16 mouse cellular contexts compared by ENCODE assay signal in genomic region chr8:26840745-26841680, GRCm38 (mm10).
A peak's percentile ranks its signal among the peaks of the same experiment; 100 is the strongest.
DNase-seq lines count a peak whose midpoint lies in the region; ATAC-seq lines count a peak whose summit lies in the region.
"Had no signal": no experiment of that assay in that cellular context is flagged by ENCODE, and none has a peak within 500 bp of the region (broad histone marks: within the 10 kb centered on the region; RNA-seq: fewer than 3 reads in every experiment).

No protein-coding gene starts in this region.

- H3K36me3 ChIP-seq in hindbrain, embryonic 10.5 days: no peaks in the 10 kb centered on the region
- no peaks in the 10 kb centered on the region for H3K36me3 ChIP-seq in hindbrain, embryonic 13.5 days
- H3K36me3 ChIP-seq in limb, embryonic 10.5 days: no peaks in the 10 kb centered on the region
- H3K36me3 ChIP-seq: heart, embryonic 15.5 days; hindbrain, embryonic 12.5 days; liver, embryonic 15.5 days had no signal

- no peak overlapping the region for H3K4me3 ChIP-seq in hindbrain, embryonic 10.5 days
- H3K4me3 ChIP-seq in hindbrain, embryonic 13.5 days: no peak overlapping the region
- H3K4me3 ChIP-seq in limb, embryonic 10.5 days: no peak overlapping the region
- H3K4me3 ChIP-seq: heart, embryonic 15.5 days; hindbrain, embryonic 12.5 days; liver, embryonic 15.5 days; megakaryocyte, embryonic 14.5 days had no signal

- no peaks in the 10 kb centered on the region for H3K9me3 ChIP-seq in hindbrain, embryonic 10.5 days
- H3K9me3 ChIP-seq in hindbrain, embryonic 13.5 days: no peaks in the 10 kb centered on the region
- H3K9me3 ChIP-seq in limb, embryonic 10.5 days (replicated peaks): no peaks in the 10 kb centered on the region
- H3K9me3 ChIP-seq: heart, embryonic 15.5 days; hindbrain, embryonic 12.5 days; liver, embryonic 15.5 days had no signal

- ATAC-seq in hindbrain, embryonic 13.5 days (ENCODE audit: low FRiP score): no peak

- intact Hi-C loops in left cerebral cortex, postnatal 14 days (cut with DNase I): no loop called here

- peaks cover 45% of the 10 kb centered on the region for H3K4me1 ChIP-seq in hindbrain, embryonic 10.5 days (replicated peaks)
- H3K4me1 ChIP-seq in hindbrain, embryonic 13.5 days (replicated peaks): peaks cover 3% of the 10 kb centered on the region; the same call in 1 of the 2 replicates
- H3K4me1 ChIP-seq in limb, embryonic 10.5 days: peaks cover 74% of the 10 kb centered on the region
- H3K4me1 ChIP-seq: megakaryocyte, embryonic 14.5 days had no signal

- peak overlapping the region; percentile 42 for H3K27ac ChIP-seq in hindbrain, embryonic 10.5 days
- no peak overlapping the region for H3K27ac ChIP-seq in hindbrain, embryonic 13.5 days
- peak overlapping the region; percentile 59 for H3K27ac ChIP-seq in limb, embryonic 10.5 days
- H3K27ac ChIP-seq: heart, embryonic 15.5 days; hindbrain, embryonic 12.5 days; liver, embryonic 15.5 days had no signal

- peaks cover 8% of the 10 kb centered on the region; the same call in 1 of the 2 replicates for H3K27me3 ChIP-seq in hindbrain, embryonic 10.5 days (ENCODE audit: insufficient read depth, poor library complexity, severe bottlenecking)
- H3K27me3 ChIP-seq in hindbrain, embryonic 13.5 days: 0 out of 2 replicates have a peak, but pooled peaks cover 9% of the 10 kb centered on the region
- peaks cover 48% of the 10 kb centered on the region for H3K27me3 ChIP-seq in limb, embryonic 10.5 days (ENCODE audit: low read depth, poor library complexity, severe bottlenecking)
- H3K27me3 ChIP-seq: heart, embryonic 15.5 days; liver, embryonic 15.5 days; megakaryocyte, embryonic 14.5 days had no signal

- WGBS in hindbrain, embryonic 10.5 days: 59% methylated on average over 12 of the region's 12 CpGs
- 57% methylated on average over 12 of the region's 12 CpGs for WGBS in hindbrain, embryonic 13.5 days
- WGBS in limb, embryonic 10.5 days: 70% methylated on average over 12 of the region's 12 CpGs

- DNase-seq in hindbrain, embryonic 10.5 days (ENCODE audit: low spot score): no peak
- peak; percentile 52 for DNase-seq in urinary bladder, postnatal 14 days (ENCODE audit: low spot score)
- DNase-seq in urinary bladder, adult 2 months (ENCODE audit: low spot score): no peak
- peak; percentile 32 for DNase-seq in limb, embryonic 10.5 days (ENCODE audit: low spot score)
- DNase-seq in heart, adult 8-10 months (ENCODE audit: low spot score): no peak
- no peak for DNase-seq in left cerebral cortex, postnatal 14 days (ENCODE audit: low spot score in 2 of 2)
- DNase-seq: adrenal gland, postnatal 25 days; embryo, embryonic 11 days; kidney, adult 18-20 months; kidney, postnatal 14 days; right cerebral cortex, postnatal 4 days had no signal

- H3K4me2 ChIP-seq in hindbrain, embryonic 13.5 days: no peak overlapping the region
- H3K4me2 ChIP-seq: heart, embryonic 15.5 days; hindbrain, embryonic 12.5 days; liver, embryonic 15.5 days had no signal

- no peak overlapping the region for H3K9ac ChIP-seq in hindbrain, embryonic 13.5 days
- H3K9ac ChIP-seq: heart, embryonic 15.5 days; hindbrain, embryonic 12.5 days; liver, embryonic 15.5 days had no signal

Comparison
In these comparisons a context has a peak if more than half of its experiments do, and no peak if none do; other contexts are left out.
1. DNase-seq: peak in urinary bladder, postnatal 14 days (single experiment) and limb, embryonic 10.5 days (single experiment); none in hindbrain, embryonic 10.5 days (single experiment), urinary bladder, adult 2 months (single experiment), heart, adult 8-10 months (single experiment) and left cerebral cortex, postnatal 14 days (0 of 2).